Mouse (Mus musculus) left cerebral cortex, adult 6 months (tissue): ENCODE data around the gene Adgrf3. TPM values are rescaled to one million over a fixed set of nuclear protein-coding genes. Genes with fewer than 3 reads are reported as not detected.

Experiments
- long read RNA-seq, 2 experiments: library from polyadenylated mRNA; unstranded; transcript quantifications; one replicate each; pipeline ENCODE4 v2.0.0; 2019 to 2020
- polyA plus RNA-seq: library from polyadenylated mRNA; unstranded; fragments of <200 nt; fragmentation: Nextera tagmentation; gene quantifications from 2 replicates; pipeline ENCODE4 v1.2.3, GENCODE M21; 2021

The Adgrf3 gene
- not detected in 2 replicates for polyA plus RNA-seq
- long read RNA-seq, experiment 1, result 0 reads
- long read RNA-seq, experiment 2, result 0 reads

DNA sequence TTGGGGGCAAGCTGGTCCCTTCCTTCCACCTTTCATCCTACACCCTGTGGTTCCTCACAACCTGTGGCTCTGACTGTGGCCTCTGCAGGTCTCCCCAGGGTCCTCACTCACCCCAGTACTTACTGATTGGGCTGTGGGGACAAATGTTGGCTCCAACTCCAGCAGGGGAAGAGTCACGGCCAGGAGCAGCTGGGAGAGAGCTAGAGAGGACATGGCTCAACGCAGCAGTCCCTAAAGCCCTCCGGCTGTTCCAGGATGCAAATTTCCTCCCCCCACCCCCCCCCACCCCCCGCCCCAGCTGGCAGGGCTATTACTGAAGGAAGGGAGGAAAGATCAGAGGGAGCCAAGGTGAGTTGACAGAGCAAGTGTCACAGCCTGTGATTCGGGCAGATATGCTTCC, at the start of gene Adgrf3:
Adgrf3 (minus strand) TSS at position 230 of the 400 bp plus-strand sequence.

DNA sequence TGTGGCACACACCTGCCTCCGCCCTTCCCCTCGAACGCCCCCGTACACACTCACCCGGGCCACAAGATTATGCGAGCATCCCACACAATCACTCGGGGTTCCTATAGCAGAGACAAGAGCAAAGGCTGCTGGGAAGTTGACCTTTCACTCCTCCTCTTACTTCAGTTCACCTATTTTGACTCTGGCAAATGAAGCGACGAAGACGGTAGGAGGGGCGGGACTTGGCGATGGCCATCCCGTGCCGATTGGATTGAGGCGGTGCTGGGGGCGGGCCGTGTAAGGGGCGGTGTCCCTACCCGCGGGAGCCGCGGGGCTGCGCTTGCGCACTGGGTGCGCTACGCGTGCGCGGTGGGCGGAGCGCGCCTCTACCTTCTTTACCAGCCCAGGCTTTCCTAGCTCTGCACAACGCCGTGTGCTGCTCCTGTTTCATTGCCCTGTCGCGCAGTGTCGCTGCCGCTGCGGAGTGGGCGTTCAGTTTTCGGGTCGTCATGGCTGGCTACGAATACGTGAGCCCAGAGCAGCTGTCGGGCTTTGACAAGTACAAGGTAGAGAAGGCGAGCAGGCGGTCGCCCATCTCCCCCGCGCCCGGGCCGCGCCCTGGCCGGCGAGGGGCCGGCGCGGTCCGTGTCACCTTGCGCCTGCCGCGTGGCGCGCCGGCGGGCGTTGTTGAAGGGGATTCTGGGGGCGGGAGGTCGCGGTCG, 26.9 kb upstream of the Adgrf3 start, which contains the start of gene Selenoi:
Selenoi (plus strand) TSS at position 311 of the 701 bp plus-strand sequence.

DNA sequence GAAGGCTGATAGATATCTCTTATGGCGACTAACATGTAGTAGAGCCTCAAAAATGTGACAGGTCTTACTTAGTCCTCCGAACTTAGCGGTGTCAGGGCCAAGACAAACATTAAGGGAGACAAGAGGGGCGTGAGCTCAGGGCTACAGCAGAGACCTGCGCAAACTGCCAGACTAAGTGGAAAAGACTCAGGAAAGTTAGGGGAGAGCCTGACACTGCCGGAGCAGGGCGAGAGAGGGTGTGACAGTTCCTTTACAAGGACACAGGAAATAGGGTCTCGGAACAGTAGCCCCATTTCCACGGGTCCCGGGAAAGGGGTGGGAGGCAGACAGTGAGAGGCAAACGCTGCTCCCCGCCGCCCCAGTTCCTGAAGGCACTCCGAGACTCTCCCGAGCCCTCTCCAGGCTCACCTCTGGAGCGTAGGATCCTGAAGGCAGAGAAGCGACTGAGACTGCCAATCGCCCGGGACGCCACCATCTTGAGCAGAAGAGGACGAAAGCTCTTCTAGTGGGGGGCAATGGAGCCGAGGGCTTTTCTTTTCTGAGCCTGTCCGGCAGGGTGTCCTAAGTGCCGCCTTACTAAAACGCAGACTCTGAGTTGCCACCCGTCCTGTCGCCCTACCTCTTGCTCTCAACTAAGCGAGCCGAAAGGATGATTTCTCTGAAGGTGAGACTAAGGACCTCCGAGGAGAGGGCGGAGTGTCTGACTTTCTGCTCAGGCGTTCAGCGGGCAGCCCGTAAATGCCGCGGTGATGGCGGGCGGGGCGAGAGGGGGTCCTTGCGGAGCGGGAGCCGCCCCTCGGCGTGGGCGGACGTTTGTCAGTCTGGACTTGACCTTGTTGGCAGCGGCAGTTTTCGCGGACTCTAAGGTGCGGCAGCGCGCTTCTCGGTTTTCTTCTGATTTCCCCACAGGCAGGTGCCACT, 50.8 kb downstream of the Adgrf3 start, which contains the start of the genes Hadha and Hadhb:
Hadha (minus strand) TSS at position 689 of the 921 bp plus-strand sequence.
Hadhb (plus strand) TSS at position 775 of the 921 bp plus-strand sequence.

Other genes starting within 250 kb of the Adgrf3 start
- gene Il6, start 192.6 kb downstream of the Adgrf3 start, polyA plus RNA-seq, result 0.11 TPM in 1 of 2 replicates, not detected in the other
- 3.7 and 4.1 TPM in 2 replicates for gene Tyms, start 132.1 kb downstream of the Adgrf3 start, polyA plus RNA-seq
- 0.99 and 5.0 TPM in 2 replicates for gene Garem2, start 100.6 kb downstream of the Adgrf3 start, polyA plus RNA-seq
- gene 3110082J24Rik, start 99.6 kb downstream of the Adgrf3 start, polyA plus RNA-seq, result 0.93 and 6.4 TPM in 2 replicates
- 36.1 and 43.7 TPM in 2 replicates for gene Hadha, start 50.6 kb downstream of the Adgrf3 start, polyA plus RNA-seq
- gene Hadhb, start 50.5 kb downstream of the Adgrf3 start, polyA plus RNA-seq, result 112 and 115 TPM in 2 replicates
- 14.2 and 14.3 TPM in 2 replicates for gene Selenoi, start 26.9 kb upstream of the Adgrf3 start, polyA plus RNA-seq
- 9.9 and 13.2 TPM in 2 replicates for gene Drc1, start 75.7 kb upstream of the Adgrf3 start, polyA plus RNA-seq